Mouse (Mus musculus) thymus, postnatal 25 days (tissue): Measurements from ENCODE around the gene Sele.

ENCODE experiments used
- DNase-seq: peaks from one replicate; pipeline ENCODE4 v3.0.0; 2022

Gene Sele

GRCm38 (mm10) chr1:164073091-164073490 lies 25.1 kb downstream of the Sele start:
- peak; percentile 26 for DNase-seq

GRCm38 (mm10) chr1:164073803-164074202 lies 25.8 kb downstream of the Sele start:
- peak; percentile 33 for DNase-seq

- no peak for DNase-seq
Measured at GRCm38 (mm10) chr1:164074606-164075140, 26.6 kb downstream of the Sele start.

- DNase-seq, result no peak
Measured at GRCm38 (mm10) chr1:164075416-164075815, 27.4 kb downstream of the Sele start.

GRCm38 (mm10) chr1:164076441-164076840 lies 28.4 kb downstream of the Sele start:
- no peak for DNase-seq

- peak; percentile 43 for DNase-seq
Measured at GRCm38 (mm10) chr1:164077031-164077430, 29.0 kb downstream of the Sele start.

GRCm38 (mm10) chr1:164078323-164078741 lies 30.3 kb downstream of the Sele start:
- peak; percentile 55 for DNase-seq

- DNase-seq, result no peak
Measured at GRCm38 (mm10) chr1:164079091-164079490, 31.1 kb downstream of the Sele start.

- no peak for DNase-seq
Measured at GRCm38 (mm10) chr1:164083046-164083445, 35.0 kb downstream of the Sele start.

- no peak for DNase-seq
Measured at GRCm38 (mm10) chr1:164086797-164087196, 38.8 kb downstream of the Sele start.

- DNase-seq, result no peak
Measured at GRCm38 (mm10) chr1:164087872-164088271, 39.8 kb downstream of the Sele start.

- DNase-seq, result no peak
Measured at GRCm38 (mm10) chr1:164096780-164097179, 48.7 kb downstream of the Sele start.

- DNase-seq, result no peak
Measured at GRCm38 (mm10) chr1:164097911-164098310, 49.9 kb downstream of the Sele start.

- DNase-seq, result no peak
Measured at GRCm38 (mm10) chr1:164098372-164098771, 50.3 kb downstream of the Sele start.
